Mouse (Mus musculus) heart, postnatal 36 days (tissue): ENCODE measurements around the gene Arhgap9. TPM values are rescaled to one million over a fixed set of nuclear protein-coding genes. Genes with fewer than 3 reads are reported as not detected.

ENCODE experiments used
- DNase-seq, 2 experiments: peaks; one replicate each; pipeline ENCODE4 v3.0.0; 2021 to 2022
- intact Hi-C: fragments of 180-260 bp; cut with DNase I; formaldehyde crosslinking; loops from one replicate; pipeline ENCODE4 v1.15.1; 2025
- total RNA-seq, 2 experiments: library from RNA; stranded (reverse); gene quantifications; 2 replicates each; pipeline ENCODE4 v1.2.3; 2021

Arhgap9 gene
- total RNA-seq, 2 experiments from 2014 or later, result 3.1 to 3.6 TPM

DNA sequence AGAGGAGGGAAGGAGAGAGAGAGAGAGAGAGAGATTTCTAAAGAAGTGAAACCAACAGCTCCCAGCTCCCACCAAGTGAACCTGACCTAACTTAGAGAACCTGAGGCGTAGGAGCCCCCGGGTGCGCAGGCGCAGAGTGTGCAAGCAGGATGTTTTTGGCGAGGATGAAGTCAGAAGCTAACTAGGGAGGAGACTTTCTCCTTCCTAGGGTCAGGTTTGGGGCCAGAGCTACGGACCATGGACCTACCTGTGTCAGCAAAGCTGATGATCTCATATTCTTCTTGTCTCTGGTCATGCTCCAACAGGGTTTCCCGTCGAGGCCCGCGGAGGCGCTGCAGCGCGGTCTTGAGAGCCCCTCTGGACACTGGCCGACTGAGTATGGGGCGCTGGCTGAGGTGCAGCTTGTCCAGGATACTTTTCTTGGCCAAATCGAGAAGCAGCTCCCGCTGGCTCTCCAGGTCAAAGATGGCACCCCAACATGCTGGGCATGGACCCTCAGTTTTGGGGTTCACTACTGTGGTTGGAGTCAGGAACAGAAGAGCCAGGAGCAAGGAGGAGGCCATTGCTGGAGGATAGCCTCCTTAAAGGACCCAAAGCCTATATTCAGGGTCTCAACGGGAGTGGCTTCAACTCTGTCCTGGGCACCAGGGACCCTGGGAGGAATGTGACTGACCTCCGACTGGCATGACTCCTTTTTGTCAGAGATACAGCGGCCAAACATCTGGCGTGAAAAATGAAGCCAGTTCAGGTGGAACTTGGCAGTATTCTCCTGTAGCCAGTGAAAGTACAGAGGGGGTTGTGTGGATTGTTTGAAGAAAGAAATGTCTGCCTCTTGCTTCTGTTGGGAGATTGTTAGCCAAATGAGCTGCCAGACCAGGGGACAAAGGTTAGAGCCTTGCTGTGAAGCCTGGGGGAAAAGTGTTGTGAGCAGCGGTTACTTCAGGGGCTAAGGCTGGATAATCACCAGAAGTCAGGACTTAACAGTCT, 48.4 kb downstream of the Arhgap9 start, which contains the start of gene Inhbc:
Gene Inhbc (minus strand): TSS at position 598 of the 987 bp plus-strand sequence.
- DNase-seq, result no peak
- intact Hi-C loops, result no loop called here

DNA sequence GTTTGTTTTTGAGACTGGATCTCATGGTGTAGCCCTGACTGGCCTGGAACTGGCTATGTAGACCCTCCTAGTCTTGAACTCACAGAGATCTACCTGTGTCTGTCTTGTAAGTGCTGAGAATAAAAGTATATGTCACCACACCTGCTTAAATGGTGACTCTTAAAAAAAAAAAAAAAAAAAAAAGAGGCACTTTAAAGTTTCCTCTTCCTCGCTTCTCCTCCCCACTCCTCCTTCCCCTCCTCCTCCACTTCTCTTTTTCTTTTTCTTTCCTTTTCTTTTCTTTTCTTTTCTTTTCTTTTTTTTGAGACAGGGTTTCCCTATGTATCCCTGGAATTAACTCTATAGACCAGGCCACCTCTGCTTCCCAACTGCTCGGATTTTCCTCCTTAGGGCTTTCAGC, 49.3 kb downstream of the Arhgap9 start:
- intact Hi-C loops, result no loop called here
- DNase-seq, result no peak

DNA sequence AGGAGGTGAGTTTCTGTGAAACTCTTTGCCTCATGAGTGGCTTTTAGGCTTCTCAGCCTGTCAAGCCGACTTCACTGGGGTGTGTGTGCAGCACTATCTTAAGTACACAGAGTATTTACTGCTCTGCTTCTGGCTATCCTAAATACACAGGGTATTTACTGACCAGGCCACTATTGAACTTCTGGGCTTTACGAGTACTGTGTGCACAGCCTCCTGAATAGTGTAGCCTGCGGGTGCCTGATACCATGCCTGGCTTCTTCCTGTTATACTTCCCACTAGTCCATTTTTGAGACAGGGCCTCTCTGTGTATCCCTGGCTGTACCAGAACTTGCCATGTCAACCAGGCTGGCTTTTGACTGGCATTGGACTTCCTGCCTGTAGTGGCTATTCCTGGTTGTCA, 55.9 kb downstream of the Arhgap9 start:
- intact Hi-C loops, result no loop called here
- DNase-seq, result no peak

Other genes with a start within 250 kb of the Arhgap9 start
- gene Agap2, start 246.7 kb upstream of the Arhgap9 start, total RNA-seq, result 1 to 10 TPM; 5.6 to 7.0 TPM
- gene Os9, start 200.8 kb upstream of the Arhgap9 start, total RNA-seq, result 10 to 100 TPM; 25.2 to 29.7 TPM
- gene B4galnt1, start 156.7 kb upstream of the Arhgap9 start, total RNA-seq, result 1 to 10 TPM; 1.6 to 2.7 TPM
- gene Slc26a10, start 141.3 kb upstream of the Arhgap9 start, total RNA-seq, result 10 to 100 TPM; 17.2 to 23.1 TPM
- 10 to 100 TPM; 12.4 to 12.8 TPM for gene Arhgef25, start 131.9 kb upstream of the Arhgap9 start, total RNA-seq
- 10 to 100 TPM; 25.8 to 29.4 TPM for gene Dtx3, start 126.2 kb upstream of the Arhgap9 start, total RNA-seq
- gene Pip4k2c, start 110.4 kb upstream of the Arhgap9 start, total RNA-seq, result 10 to 100 TPM; 26.9 to 29.9 TPM
- gene Kif5a, start 58.6 kb upstream of the Arhgap9 start, total RNA-seq, result under 1 TPM; 0.41 to 0.92 TPM
- 100 to 1,000 TPM; 144 to 154 TPM for gene Dctn2, start 55.6 kb upstream of the Arhgap9 start, total RNA-seq
- gene Mbd6, start 32.9 kb upstream of the Arhgap9 start, total RNA-seq, result 10 to 100 TPM; 22.0 to 24.2 TPM
- 10 to 100 TPM; 41.0 to 46.4 TPM for gene Mars, start 10.2 kb upstream of the Arhgap9 start, total RNA-seq
- 1 to 10 TPM; 1.0 to 2.6 TPM for gene Gli1, start 20.0 kb downstream of the Arhgap9 start, total RNA-seq
- gene Inhbe, start 32.4 kb downstream of the Arhgap9 start, total RNA-seq, result not detected
- gene Inhbc, start 48.5 kb downstream of the Arhgap9 start, total RNA-seq, result not detected
- gene R3hdm2, start 58.4 kb downstream of the Arhgap9 start, total RNA-seq, result 100 to 1,000 TPM; 150 to 169 TPM
- under 1 TPM; 0.51 to 0.64 TPM for gene Stac3, start 179.7 kb downstream of the Arhgap9 start, total RNA-seq
- 10 to 100 TPM; 26.0 to 27.6 TPM for gene Ndufa4l2, start 193.0 kb downstream of the Arhgap9 start, total RNA-seq
- gene Shmt2, start 200.5 kb downstream of the Arhgap9 start, total RNA-seq, result 10 to 100 TPM; 43.8 to 44.3 TPM
- gene Nxph4, start 212.6 kb downstream of the Arhgap9 start, total RNA-seq, result under 1 TPM; 0.28 to 0.41 TPM